Mouse (Mus musculus) hindbrain, embryonic 16.5 days (tissue): ENCODE measurements around the gene Gm14226. TPM values are rescaled to one million over a fixed set of nuclear protein-coding genes. Genes with fewer than 3 reads are reported as not detected.
"Not testable (repeated sequence)": the region's sequence is repeated elsewhere in the genome, so short reads cannot be mapped to it uniquely, and the experiment has no call there.

Experiments
- ATAC-seq: fragments of 200-750 bp; cut with Nextera tagmentation; 2 replicates; pipeline ENCODE4 v1.8.0; 2017; ENCODE audit warnings: moderate TSS enrichment, moderate library complexity
- H3K27ac ChIP-seq: fragments of 300-500 bp; sonication (generic); 2 replicates; pipeline ENCODE4 v1.5.1; 2014; ENCODE audit warnings: low read depth, mild to moderate bottlenecking, control low read depth, low read length, moderate library complexity
- H3K27me3 ChIP-seq: fragments of 300-500 bp; sonication (generic); replicated peaks from 2 replicates; pipeline ENCODE4 v1.6.1; 2014; ENCODE audit warnings: low read length; ENCODE audit not compliant: control insufficient read depth, insufficient read depth
- H3K36me3 ChIP-seq: fragments of 300-500 bp; sonication (generic); 2 replicates; pipeline ENCODE4 v1.6.1; 2014; ENCODE audit warnings: mild to moderate bottlenecking, low read length, moderate library complexity, mixed read lengths; ENCODE audit not compliant: control insufficient read depth, insufficient read depth
- H3K4me1 ChIP-seq: fragments of 300-500 bp; sonication (generic); 2 replicates; pipeline ENCODE4 v1.6.1; 2014; ENCODE audit warnings: low read depth, low read length; ENCODE audit not compliant: control insufficient read depth, insufficient read depth
- H3K4me2 ChIP-seq: fragments of 300-500 bp; sonication (generic); 2 replicates; pipeline ENCODE4 v1.6.1; 2014; ENCODE audit warnings: mild to moderate bottlenecking, low read length, control low read depth, moderate library complexity
- H3K4me3 ChIP-seq: fragments of 300-500 bp; sonication (generic); 2 replicates; pipeline ENCODE4 v1.5.1; 2014; ENCODE audit warnings: mild to moderate bottlenecking, low read length, control low read depth, moderate library complexity
- H3K9ac ChIP-seq: fragments of 300-500 bp; sonication (generic); 2 replicates; pipeline ENCODE4 v1.6.1; 2014; ENCODE audit warnings: low read depth, mild to moderate bottlenecking, control low read depth, low read length, moderate library complexity
- H3K9me3 ChIP-seq: fragments of 300-500 bp; sonication (generic); 2 replicates; pipeline ENCODE4 v1.6.1; 2014; ENCODE audit warnings: mild to moderate bottlenecking, low read length, moderate library complexity; ENCODE audit not compliant: control insufficient read depth
- WGBS: fragments of 180-500 bp; shearing (Covaris S2); extraction: QIAGEN DNeasy Blood & Tissue Kit; methylation state at CpG from one replicate; pipeline ENCODE4 v1.1.7; 2014; 5-methylcytosine and 5-hydroxymethylcytosine counted together
- polyA plus RNA-seq: library from polyadenylated mRNA; unstranded; fragments of >200 nt; fragmentation: Nextera tagmentation; extraction: Ambion mirVana; gene quantifications from 2 replicates; pipeline ENCODE4 v1.2.1, GENCODE M21; 2015

The Gm14226 gene
- 0.19 and 0.21 TPM in 2 replicates for polyA plus RNA-seq

DNA sequence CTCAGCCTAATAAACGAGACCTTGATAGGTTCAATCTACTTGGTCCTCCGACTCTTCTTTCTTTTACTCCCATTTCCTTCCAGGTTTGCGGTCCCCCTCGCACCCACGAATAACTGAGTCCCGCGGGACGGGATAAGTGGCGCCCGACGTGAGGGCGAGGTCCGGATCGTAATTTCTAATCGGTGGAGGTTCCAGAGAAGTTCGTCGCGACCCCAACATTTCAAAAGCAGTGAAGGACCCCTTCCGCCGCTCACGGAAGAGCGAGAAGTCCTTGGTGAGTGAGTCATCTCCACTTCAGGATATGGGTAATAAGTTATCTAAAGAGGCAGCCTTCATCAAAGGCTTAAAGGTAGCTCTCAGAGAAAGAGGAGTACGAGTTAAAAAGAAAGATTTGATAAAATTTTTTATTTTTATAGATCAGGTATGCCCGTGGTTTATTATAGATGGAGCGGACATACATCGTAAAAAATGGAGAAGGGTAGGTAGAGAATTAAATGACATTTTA is at the start of gene Gm14226:
Gene Gm14226, plus strand, starts transcription at position 16 of the 505 bp plus-strand sequence.
- not testable (repeated sequence) for ATAC-seq, H3K9me3 ChIP-seq, H3K27me3 ChIP-seq

GRCm38 (mm10) chr2:154969740-154970397 is 48.2 kb upstream of the Gm14226 start:
- 73% methylated on average over 14 of the region's 14 CpGs for WGBS
- not testable (repeated sequence) for H3K4me3 ChIP-seq, H3K27me3 ChIP-seq, H3K9me3 ChIP-seq, H3K27ac ChIP-seq, ATAC-seq, H3K9ac ChIP-seq, H3K36me3 ChIP-seq, H3K4me1 ChIP-seq, H3K4me2 ChIP-seq

More for the DNA sequence above, at the start of gene Gm14226:
- peak within 1 kb of the TSS; percentile 58 for H3K4me2 ChIP-seq
- under 1% methylated on average over 23 of the region's 26 CpGs for WGBS
- H3K9ac ChIP-seq = peak within 1 kb of the TSS; percentile 42
- peak within 1 kb of the TSS; percentile 59 for H3K27ac ChIP-seq
- H3K4me1 ChIP-seq, H3K36me3 ChIP-seq: not testable (repeated sequence)
- peak within 1 kb of the TSS; percentile 50 for H3K4me3 ChIP-seq

DNA sequence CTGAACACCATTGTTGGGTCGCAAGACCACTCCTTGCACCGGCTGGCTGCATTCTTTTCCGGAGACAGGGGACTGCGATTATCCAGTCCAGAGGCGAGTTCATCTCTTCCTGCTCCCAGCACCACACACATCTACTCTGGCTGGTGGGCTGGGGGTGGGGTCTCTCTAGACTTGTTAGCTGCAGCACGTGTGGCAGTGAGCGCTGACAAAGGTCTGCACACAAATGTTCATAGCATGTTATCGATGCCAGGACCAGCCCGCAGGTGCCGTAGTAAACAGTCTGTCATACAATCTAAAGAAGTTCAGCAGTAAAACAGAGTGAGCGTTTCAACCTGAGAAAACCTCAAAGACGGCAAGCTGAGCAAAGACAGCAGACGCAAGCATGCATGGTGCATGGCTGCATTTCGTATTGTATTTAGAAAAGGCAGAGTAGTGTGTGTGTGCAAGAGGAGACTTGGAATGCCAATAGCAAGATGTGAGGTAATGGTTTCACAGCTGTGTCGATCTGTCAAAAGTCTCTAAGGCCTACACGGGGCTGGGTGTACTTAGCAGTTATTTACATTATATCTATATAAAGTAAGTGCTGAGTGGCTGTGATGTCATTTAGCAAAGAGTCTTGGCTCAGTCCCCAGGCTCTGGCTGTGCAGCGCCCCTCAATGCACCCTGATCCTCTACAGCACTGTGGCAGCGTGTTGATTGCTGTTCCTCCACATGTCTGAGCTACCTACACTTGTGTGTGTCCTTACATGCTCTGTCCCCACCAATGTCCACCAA is 46.0 kb upstream of the Gm14226 start:
- Histone ChIP-seq H3K4me2 (no peak overlapping the region), H3K4me1 (no peaks in the 10 kb centered on the region), H3K27ac (no peak overlapping the region), H3K9ac (no peak overlapping the region; the same call in 1 of the 2 replicates), H3K4me3 (no peak overlapping the region), H3K36me3 (no peaks in the 10 kb centered on the region), H3K27me3 (no peaks in the 10 kb centered on the region), H3K9me3 (no peaks in the 10 kb centered on the region)
- 69% methylated on average over 18 of the region's 18 CpGs for WGBS
- no peak for ATAC-seq

DNA sequence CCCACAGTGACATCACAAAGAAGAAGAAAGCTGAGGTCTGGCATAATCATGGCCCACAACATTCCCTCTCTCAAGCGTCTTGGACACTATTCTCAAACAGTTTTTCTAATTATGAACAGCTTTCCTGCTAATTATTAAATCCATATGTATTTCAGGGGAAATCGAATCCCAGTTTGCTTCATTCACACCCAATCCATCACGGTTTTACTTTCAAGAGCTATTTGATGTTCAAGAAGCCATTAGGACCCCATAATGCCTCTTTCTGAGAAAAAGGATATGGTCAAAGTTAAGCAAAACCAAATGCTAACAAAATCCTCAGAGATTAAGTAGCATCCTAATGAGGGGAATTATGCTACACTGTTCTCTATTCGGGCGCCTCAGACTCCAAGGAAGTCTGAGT is 45.1 kb upstream of the Gm14226 start:
- H3K4me3 ChIP-seq = no peak overlapping the region
- WGBS = 89% methylated on average over 5 of the region's 5 CpGs
- H3K27me3 ChIP-seq = no peaks in the 10 kb centered on the region
- no peaks in the 10 kb centered on the region for H3K36me3 ChIP-seq
- H3K4me2 ChIP-seq = no peak overlapping the region
- H3K9ac ChIP-seq = no peak overlapping the region
- no peak overlapping the region for H3K27ac ChIP-seq
- no peaks in the 10 kb centered on the region for H3K9me3 ChIP-seq
- ATAC-seq = no peak
- H3K4me1 ChIP-seq = no peaks in the 10 kb centered on the region

DNA sequence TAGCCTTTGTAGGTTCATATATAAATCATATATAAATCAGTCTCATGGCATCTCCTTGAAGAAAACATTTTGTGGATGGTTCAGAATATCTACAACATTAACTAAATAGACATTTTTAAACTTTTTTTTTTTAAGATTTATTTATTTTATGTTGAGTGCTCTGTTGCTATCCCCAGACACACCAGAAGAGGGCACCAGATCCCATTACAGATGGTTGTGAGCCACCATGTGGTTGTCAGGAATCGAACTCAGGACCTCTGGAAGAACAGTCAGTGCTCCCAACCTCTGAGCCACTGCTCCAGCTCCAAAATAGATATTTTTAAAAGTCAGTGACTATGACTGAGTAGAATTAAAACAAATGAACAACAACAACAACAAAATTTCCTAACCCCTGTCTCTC is 31.5 kb upstream of the Gm14226 start:
- ATAC-seq = no peak
- 70% methylated on average over 1 of the region's 1 CpGs for WGBS
- H3K4me1 ChIP-seq = no peaks in the 10 kb centered on the region
- H3K4me3 ChIP-seq = no peak overlapping the region
- H3K9ac ChIP-seq = no peak overlapping the region
- H3K27me3 ChIP-seq = no peaks in the 10 kb centered on the region
- H3K4me2 ChIP-seq = no peak overlapping the region
- no peaks in the 10 kb centered on the region for H3K9me3 ChIP-seq
- H3K36me3 ChIP-seq = no peaks in the 10 kb centered on the region
- H3K27ac ChIP-seq = no peak overlapping the region

- Histone ChIP-seq H3K27me3 (no peaks in the 10 kb centered on the region), H3K9me3 (no peaks in the 10 kb centered on the region), H3K27ac (no peak overlapping the region), H3K4me3 (no peak overlapping the region), H3K9ac (no peak overlapping the region), H3K4me1 (no peaks in the 10 kb centered on the region), H3K36me3 (no peaks in the 10 kb centered on the region), H3K4me2 (no peak overlapping the region)
- WGBS = 85% methylated on average over 8 of the region's 8 CpGs
- ATAC-seq = no peak
Observed at GRCm38 (mm10) chr2:154991411-154991810, 26.7 kb upstream of the Gm14226 start.

- no peaks in the 10 kb centered on the region for H3K4me1 ChIP-seq
- no peak overlapping the region for H3K9ac ChIP-seq
- no peaks in the 10 kb centered on the region for H3K27me3 ChIP-seq
- H3K9me3 ChIP-seq = no peaks in the 10 kb centered on the region
- H3K4me3 ChIP-seq = no peak overlapping the region
- no peaks in the 10 kb centered on the region for H3K36me3 ChIP-seq
- no peak overlapping the region for H3K4me2 ChIP-seq
- WGBS = 80% methylated on average over 5 of the region's 5 CpGs
- H3K27ac ChIP-seq = no peak overlapping the region
- ATAC-seq = no peak
Observed at GRCm38 (mm10) chr2:154992083-154992482, 26.0 kb upstream of the Gm14226 start.

DNA sequence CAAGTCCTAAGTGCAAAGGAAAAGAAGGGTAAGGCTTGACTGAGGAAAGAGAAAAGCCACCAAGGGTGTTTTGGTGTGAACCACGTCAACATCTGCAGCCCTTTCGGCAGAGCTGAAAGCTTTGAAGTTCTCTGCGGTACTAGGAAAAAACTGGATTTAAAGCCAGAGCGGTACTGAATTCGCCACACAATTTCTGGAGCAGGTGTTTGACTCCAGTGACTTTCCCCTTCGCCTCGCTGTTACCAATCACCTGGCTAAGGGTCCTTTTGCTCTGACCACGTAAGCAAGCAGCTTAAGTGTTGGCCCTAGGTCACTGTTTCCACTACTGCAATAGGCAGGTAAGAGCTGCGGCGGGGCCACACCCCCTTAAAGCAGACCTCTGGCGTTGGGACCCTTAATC is 12.6 kb upstream of the Gm14226 start:
- no peak overlapping the region for H3K27ac ChIP-seq
- H3K4me3 ChIP-seq = no peak overlapping the region
- H3K4me2 ChIP-seq = no peak overlapping the region
- H3K9ac ChIP-seq = no peak overlapping the region
- ATAC-seq = no peak
- WGBS = 91% methylated on average over 11 of the region's 11 CpGs
- no peaks in the 10 kb centered on the region for H3K9me3 ChIP-seq
- no peaks in the 10 kb centered on the region for H3K36me3 ChIP-seq
- H3K27me3 ChIP-seq = no peaks in the 10 kb centered on the region
- H3K4me1 ChIP-seq = no peaks in the 10 kb centered on the region

GRCm38 (mm10) chr2:155011086-155011656 is 6.9 kb upstream of the Gm14226 start:
- no peaks in the 10 kb centered on the region for H3K36me3 ChIP-seq
- H3K4me1 ChIP-seq = no peaks in the 10 kb centered on the region
- H3K9me3 ChIP-seq = no peaks in the 10 kb centered on the region
- H3K27ac ChIP-seq = no peak overlapping the region
- no peak overlapping the region for H3K4me3 ChIP-seq
- no peak overlapping the region for H3K9ac ChIP-seq
- no peak overlapping the region for H3K4me2 ChIP-seq
- no peak for ATAC-seq
- WGBS = 52% methylated on average over 3 of the region's 3 CpGs
- no peaks in the 10 kb centered on the region for H3K27me3 ChIP-seq
